Mouse (Mus musculus): ENCODE data around the gene Rps27l. TPM values are rescaled to one million over a fixed set of nuclear protein-coding genes. Genes with fewer than 3 reads are reported as not detected.

Gene Rps27l
- total RNA-seq, 2 experiments from 2014 or later = 41.6 to 49.4 TPM

Other genes with a start within 250 kb of the Rps27l start
- 1 to 10 TPM; 1.8 to 3.0 TPM for gene Car12, start 232.4 kb upstream of the Rps27l start, total RNA-seq (2021)
- 10 to 100 TPM; 19.9 to 23.4 TPM for gene Aph1b, start 150.6 kb upstream of the Rps27l start, total RNA-seq (2021)
- under 1 TPM; 0.32 to 0.61 TPM for gene Gm10647, start 149.0 kb upstream of the Rps27l start, total RNA-seq (2021)
- 1 to 10 TPM; 4.7 to 6.2 TPM for gene Aph1c, start 111.4 kb upstream of the Rps27l start, total RNA-seq (2021)
- 10 to 100 TPM; 21.8 TPM for gene Rab8b, start 26.4 kb upstream of the Rps27l start, total RNA-seq (2021)
- 10 to 100 TPM; 17.5 to 18.6 TPM for gene Lactb, start 29.4 kb downstream of the Rps27l start, total RNA-seq (2021)
- 100 to 1,000 TPM; 180 to 192 TPM for gene Tpm1, start 103.3 kb downstream of the Rps27l start, total RNA-seq (2021)

Data from left cerebral cortex, postnatal 10 days (tissue).